In genomic region chr11:58096821-58097620, GRCm38 (mm10) we compare ENCODE assay signal across 8 mouse cellular contexts. TPM values are rescaled to one million over a fixed set of nuclear protein-coding genes. Genes with fewer than 3 reads are reported as not detected.
DNase-seq lines count a peak whose midpoint lies in the region; ATAC-seq lines count a peak whose summit lies in the region.

No protein-coding gene starts in this region.

- H3K27me3 ChIP-seq in heart, embryonic 10.5 days (ENCODE audit: insufficient read depth, poor library complexity, severe bottlenecking): peaks cover 23% of the 10 kb centered on the region
- H3K27me3 ChIP-seq in forebrain, embryonic 13.5 days: peaks cover 36% of the 10 kb centered on the region
- peaks cover 34% of the 10 kb centered on the region for H3K27me3 ChIP-seq in limb, embryonic 12.5 days
- no peaks in the 10 kb centered on the region for H3K27me3 ChIP-seq in stomach, embryonic 14.5 days (ENCODE audit: control insufficient read depth, insufficient read depth, low read length)

- H3K4me1 ChIP-seq in heart, embryonic 10.5 days: peaks cover 20% of the 10 kb centered on the region
- no peaks in the 10 kb centered on the region for H3K4me1 ChIP-seq in brown adipose tissue, adult 24 weeks (ENCODE audit: control insufficient read depth, insufficient read depth, insufficient read length, low read length)
- H3K4me1 ChIP-seq in forebrain, embryonic 13.5 days: peaks cover 8% of the 10 kb centered on the region
- H3K4me1 ChIP-seq in limb, embryonic 12.5 days (replicated peaks): peaks cover 14% of the 10 kb centered on the region
- 0 out of 2 replicates have a peak, but pooled peaks cover 3% of the 10 kb centered on the region for H3K4me1 ChIP-seq in stomach, embryonic 14.5 days (ENCODE audit: control insufficient read depth, insufficient read depth, low read length)

- H3K4me2 ChIP-seq in forebrain, embryonic 13.5 days: peak overlapping the region; percentile 64
- H3K4me2 ChIP-seq in limb, embryonic 12.5 days: peak overlapping the region; percentile 80
- peak overlapping the region; percentile 72 for H3K4me2 ChIP-seq in stomach, embryonic 14.5 days (replicated peaks; ENCODE audit: low read depth, low read length)

- no peak for ATAC-seq in forebrain, embryonic 13.5 days
- no peak for ATAC-seq in limb, embryonic 12.5 days (ENCODE audit: insufficient number of reproducible peaks, insufficient read depth, low FRiP score, low TSS enrichment, low read depth)
- ATAC-seq in stomach, embryonic 14.5 days (ENCODE audit: insufficient number of reproducible peaks, insufficient read depth, low FRiP score, low read depth): no peak

- no peak overlapping the region for H3K27ac ChIP-seq in heart, embryonic 10.5 days
- no peak overlapping the region; the same call in 1 of the 2 replicates for H3K27ac ChIP-seq in brown adipose tissue, adult 24 weeks (replicated peaks; ENCODE audit: low read depth, low read length)
- no peak overlapping the region for H3K27ac ChIP-seq in forebrain, embryonic 13.5 days
- H3K27ac ChIP-seq in limb, embryonic 12.5 days: no peak overlapping the region
- H3K27ac ChIP-seq in stomach, embryonic 14.5 days (ENCODE audit: low read length): no peak overlapping the region

- no peaks in the 10 kb centered on the region for H3K9me3 ChIP-seq in heart, embryonic 10.5 days
- no peaks in the 10 kb centered on the region for H3K9me3 ChIP-seq in forebrain, embryonic 13.5 days (replicated peaks)
- H3K9me3 ChIP-seq in limb, embryonic 12.5 days: no peaks in the 10 kb centered on the region
- no peaks in the 10 kb centered on the region for H3K9me3 ChIP-seq in stomach, embryonic 14.5 days (ENCODE audit: control insufficient read depth, low read depth, low read length)

- H3K4me3 ChIP-seq in heart, embryonic 10.5 days: peak overlapping the region; percentile 64
- peak overlapping the region; percentile 65 for H3K4me3 ChIP-seq in brown adipose tissue, adult 24 weeks (ENCODE audit: insufficient read depth, low read depth, low read length)
- peak overlapping the region; percentile 33; the same call in 1 of the 2 replicates for H3K4me3 ChIP-seq in forebrain, embryonic 13.5 days
- H3K4me3 ChIP-seq in limb, embryonic 12.5 days (replicated peaks): peak overlapping the region; percentile 46
- peak overlapping the region; percentile 36; the same call in 1 of the 2 replicates for H3K4me3 ChIP-seq in stomach, embryonic 14.5 days (ENCODE audit: low read depth, low read length)

- H3K36me3 ChIP-seq in heart, embryonic 10.5 days: no peaks in the 10 kb centered on the region
- H3K36me3 ChIP-seq in forebrain, embryonic 13.5 days (ENCODE audit: poor library complexity, severe bottlenecking): no peaks in the 10 kb centered on the region
- no peaks in the 10 kb centered on the region for H3K36me3 ChIP-seq in limb, embryonic 12.5 days
- no peaks in the 10 kb centered on the region for H3K36me3 ChIP-seq in stomach, embryonic 14.5 days (ENCODE audit: control insufficient read depth, insufficient read depth, low read length)

- H3K9ac ChIP-seq in forebrain, embryonic 13.5 days: no peak overlapping the region
- H3K9ac ChIP-seq in limb, embryonic 12.5 days (replicated peaks): no peak overlapping the region
- H3K9ac ChIP-seq in stomach, embryonic 14.5 days (replicated peaks; ENCODE audit: low read depth, low read length): no peak overlapping the region

- 45% methylated on average over 20 of the region's 20 CpGs for WGBS in heart, embryonic 10.5 days
- WGBS in forebrain, embryonic 13.5 days: 51% methylated on average over 20 of the region's 20 CpGs
- 54% methylated on average over 20 of the region's 20 CpGs for WGBS in limb, embryonic 12.5 days
- 55% methylated on average over 20 of the region's 20 CpGs for WGBS in stomach, embryonic 14.5 days

- DNase-seq in heart, embryonic 10.5 days (ENCODE audit: low spot score): no peak
- DNase-seq in heart, adult 8-10 months (ENCODE audit: low spot score): no peak
- DNase-seq in right cerebral cortex, adult 18-20 months: no peak
- DNase-seq in right cerebral cortex, adult 2 months (ENCODE audit: low spot score in 2 of 2): no peak

RNA-seq across cellular contexts. Expression of gene Gm12248, which starts 4.1 kb away (rescaled TPM):
- not detected in 2 replicates for polyA plus RNA-seq in heart, embryonic 10.5 days (2016; fragmentation: Nextera tagmentation; extraction: Ambion mirVana)
- total RNA-seq in heart, adult 8-10 months (2022): not detected
- not detected in 2 replicates for polyA plus RNA-seq in brown adipose tissue, adult 24 weeks (2012; ENCODE audit: insufficient read depth, insufficient read length, missing spikeins)
- 0.15 and 0.19 TPM in 2 replicates for polyA plus RNA-seq in forebrain, embryonic 13.5 days (2015; fragmentation: Nextera tagmentation; extraction: Ambion mirVana)
- not detected in 2 replicates for polyA plus RNA-seq in limb, embryonic 12.5 days (2016; fragmentation: Nextera tagmentation; extraction: Ambion mirVana)
- polyA plus RNA-seq in stomach, embryonic 14.5 days (2014; fragmentation: Nextera tagmentation; extraction: Ambion mirVana): not detected in 2 replicates

RNA-seq across cellular contexts. Expression of gene Cnot8, which starts 6.9 kb away (rescaled TPM):
- 80.7 and 84.7 TPM in 2 replicates for polyA plus RNA-seq in heart, embryonic 10.5 days (2016; fragmentation: Nextera tagmentation; extraction: Ambion mirVana)
- 10 to 100 TPM; 34.2 to 36.4 (median 35.8) TPM for total RNA-seq in heart, adult 8-10 months (2022)
- polyA plus RNA-seq in brown adipose tissue, adult 24 weeks (2012; ENCODE audit: insufficient read depth, insufficient read length, missing spikeins): 36.4 and 42.1 TPM in 2 replicates
- polyA plus RNA-seq in forebrain, embryonic 13.5 days (2015; fragmentation: Nextera tagmentation; extraction: Ambion mirVana): 124 and 129 TPM in 2 replicates
- polyA plus RNA-seq in limb, embryonic 12.5 days (2016; fragmentation: Nextera tagmentation; extraction: Ambion mirVana): 106 and 109 TPM in 2 replicates
- polyA plus RNA-seq in stomach, embryonic 14.5 days (2014; fragmentation: Nextera tagmentation; extraction: Ambion mirVana): 87.7 and 92.6 TPM in 2 replicates
